Mouse (Mus musculus): ENCODE results near the gene Zfp423. TPM values are rescaled to one million over a fixed set of nuclear protein-coding genes. Genes with fewer than 3 reads are reported as not detected.
A peak's percentile ranks its signal among the peaks of the same experiment; 100 is the strongest.

The Zfp423 gene
- total RNA-seq, 2 experiments from 2014 or later, result 15.7 to 15.9 TPM

- intact Hi-C loops (cut with DNase I; ENCODE audit: low total_unique reads), result no loop called here
- no peak for DNase-seq
Observed at GRCm38 (mm10) chr8:87723015-87723414, 236.4 kb downstream of the Zfp423 start.

- intact Hi-C loops (cut with DNase I; ENCODE audit: low total_unique reads), result loop anchor here (10.0 kb wide), 2 partner anchors 76 to 246 kb away; no protein-coding TSS in a partner anchor
- no peak for DNase-seq
Observed at GRCm38 (mm10) chr8:87719137-87719815, 240.1 kb downstream of the Zfp423 start.

- intact Hi-C loops (cut with DNase I; ENCODE audit: low total_unique reads), result loop anchor here (10.0 kb wide), 2 partner anchors 77 to 247 kb away; no protein-coding TSS in a partner anchor
- no peak for DNase-seq
Observed at GRCm38 (mm10) chr8:87717445-87717844, 241.9 kb downstream of the Zfp423 start.

- intact Hi-C loops (cut with DNase I; ENCODE audit: low total_unique reads), result loop anchor here (10.0 kb wide), 2 partner anchors 78 to 248 kb away; no protein-coding TSS in a partner anchor
- no peak for DNase-seq
Observed at GRCm38 (mm10) chr8:87716726-87717248, 242.6 kb downstream of the Zfp423 start.

GRCm38 (mm10) chr8:87715731-87716682 is 243.4 kb downstream of the Zfp423 start:
- peak; percentile 63 for DNase-seq
- intact Hi-C loops (cut with DNase I; ENCODE audit: low total_unique reads), result loop anchor here (10.0 kb wide), 2 partner anchors 79 to 249 kb away; no protein-coding TSS in a partner anchor

- intact Hi-C loops (cut with DNase I; ENCODE audit: low total_unique reads), result loop anchor here (5.0 to 10.0 kb wide), 3 partner anchors 38 to 251 kb away; no protein-coding TSS in a partner anchor
- DNase-seq, result peak; percentile 27
Observed at GRCm38 (mm10) chr8:87713946-87714345, 245.4 kb downstream of the Zfp423 start.

- no peak for DNase-seq
- intact Hi-C loops (cut with DNase I; ENCODE audit: low total_unique reads), result loop anchor here (5.0 to 10.0 kb wide), 3 partner anchors 40 to 253 kb away; no protein-coding TSS in a partner anchor
Observed at GRCm38 (mm10) chr8:87711955-87712354, 247.4 kb downstream of the Zfp423 start.

GRCm38 (mm10) chr8:87708127-87708637 is 251.2 kb downstream of the Zfp423 start:
- intact Hi-C loops (cut with DNase I; ENCODE audit: low total_unique reads), result no loop called here

GRCm38 (mm10) chr8:87707176-87707575 is 252.2 kb downstream of the Zfp423 start:
- intact Hi-C loops (cut with DNase I; ENCODE audit: low total_unique reads), result no loop called here

More at GRCm38 (mm10) chr8:87708127-87708637, 251.2 kb downstream of the Zfp423 start:
- DNase-seq, result no peak

GRCm38 (mm10) chr8:87704756-87705155 is 254.6 kb downstream of the Zfp423 start:
- intact Hi-C loops (cut with DNase I; ENCODE audit: low total_unique reads), result loop anchor here (5.0 kb wide), 1 partner anchor 42 kb away; no protein-coding TSS in a partner anchor

More at GRCm38 (mm10) chr8:87707176-87707575, 252.2 kb downstream of the Zfp423 start:
- no peak for DNase-seq

GRCm38 (mm10) chr8:87702790-87703311 is 256.5 kb downstream of the Zfp423 start:
- intact Hi-C loops (cut with DNase I; ENCODE audit: low total_unique reads), result loop anchor here (5.0 kb wide), 1 partner anchor 41 kb away; no protein-coding TSS in a partner anchor
- DNase-seq, result peak; percentile 39

More at GRCm38 (mm10) chr8:87704756-87705155, 254.6 kb downstream of the Zfp423 start:
- DNase-seq, result no peak

- intact Hi-C loops (cut with DNase I; ENCODE audit: low total_unique reads), result loop anchor here (5.0 kb wide), 1 partner anchor 40 kb away; no protein-coding TSS in a partner anchor
Observed at GRCm38 (mm10) chr8:87702051-87702521, 257.3 kb downstream of the Zfp423 start.

GRCm38 (mm10) chr8:87701583-87701982 is 257.8 kb downstream of the Zfp423 start:
- no peak for DNase-seq
- intact Hi-C loops (cut with DNase I; ENCODE audit: low total_unique reads), result loop anchor here (5.0 kb wide), 1 partner anchor 39 kb away; no protein-coding TSS in a partner anchor

More at GRCm38 (mm10) chr8:87702051-87702521, 257.3 kb downstream of the Zfp423 start:
- peak; percentile 58 for DNase-seq

- no peak for DNase-seq
- intact Hi-C loops (cut with DNase I; ENCODE audit: low total_unique reads), result loop anchor here (5.0 kb wide), 1 partner anchor 38 kb away; no protein-coding TSS in a partner anchor
Observed at GRCm38 (mm10) chr8:87700321-87700720, 259.1 kb downstream of the Zfp423 start.

- DNase-seq, result no peak
- intact Hi-C loops (cut with DNase I; ENCODE audit: low total_unique reads), result no loop called here
Observed at GRCm38 (mm10) chr8:87697127-87697526, 262.3 kb downstream of the Zfp423 start.

- no peak for DNase-seq
- intact Hi-C loops (cut with DNase I; ENCODE audit: low total_unique reads), result no loop called here
Observed at GRCm38 (mm10) chr8:87693741-87694140, 265.7 kb downstream of the Zfp423 start.

- intact Hi-C loops (cut with DNase I; ENCODE audit: low total_unique reads), result no loop called here
- no peak for DNase-seq
Observed at GRCm38 (mm10) chr8:87690100-87691095, 269.0 kb downstream of the Zfp423 start.

All from gastrocnemius, postnatal 14 days (tissue).